21 mouse cellular contexts compared by ENCODE assay signal in genomic region chr16:97598046-97598445, GRCm38 (mm10). TPM values are rescaled to one million over a fixed set of nuclear protein-coding genes. Genes with fewer than 3 reads are reported as not detected.
DNase-seq lines count a peak whose midpoint lies in the region; ATAC-seq lines count a peak whose summit lies in the region.
"Had no signal": no experiment of that assay in that cellular context is flagged by ENCODE, and none has a peak within 500 bp of the region (broad histone marks: within the 10 kb centered on the region; RNA-seq: fewer than 3 reads in every experiment).

No protein-coding gene starts in this region.

- H3K4me1 ChIP-seq in kidney, embryonic 16.5 days (ENCODE audit: insufficient read depth, low read length) = peaks cover 7% of the 10 kb centered on the region; the same call in 1 of the 2 replicates
- H3K4me1 ChIP-seq: embryonic facial prominence, embryonic 10.5 days; embryonic facial prominence, embryonic 12.5 days; forebrain, embryonic 13.5 days; forebrain, embryonic 15.5 days had no signal

- H3K27ac ChIP-seq in kidney, embryonic 16.5 days (ENCODE audit: low read length) = no peak overlapping the region
- H3K27ac ChIP-seq: embryonic facial prominence, embryonic 10.5 days; embryonic facial prominence, embryonic 12.5 days; forebrain, embryonic 13.5 days; forebrain, embryonic 15.5 days had no signal

- no peaks in the 10 kb centered on the region for H3K36me3 ChIP-seq in kidney, embryonic 16.5 days (ENCODE audit: insufficient read depth, low read length)
- H3K36me3 ChIP-seq: embryonic facial prominence, embryonic 10.5 days; embryonic facial prominence, embryonic 12.5 days; forebrain, embryonic 15.5 days had no signal

- peak; percentile 83 for DNase-seq in kidney, adult 9 months
- DNase-seq in kidney, postnatal 4 days = no peak
- DNase-seq in kidney, postnatal 10 days = no peak
- peak; percentile 32 for DNase-seq in kidney, postnatal 14 days
- no peak for DNase-seq in kidney, adult 11 months
- no peak for DNase-seq in adrenal gland, adult 8-10 months
- DNase-seq: adrenal gland, adult 2 months; adrenal gland, postnatal 14 days; adrenal gland, postnatal 36 days; cerebellum, adult 11-12 months; cerebellum, adult 2 months; cerebellum, adult 9-10 months; cerebellum, postnatal 10 days; cerebellum, postnatal 25 days had no signal

- H3K9me3 ChIP-seq in kidney, embryonic 16.5 days (ENCODE audit: low read length) = no peaks in the 10 kb centered on the region
- H3K9me3 ChIP-seq: embryonic facial prominence, embryonic 10.5 days; embryonic facial prominence, embryonic 12.5 days; forebrain, embryonic 13.5 days; forebrain, embryonic 15.5 days had no signal

- no peak overlapping the region for H3K4me3 ChIP-seq in kidney, embryonic 16.5 days (ENCODE audit: low read length)
- H3K4me3 ChIP-seq: embryonic facial prominence, embryonic 10.5 days; embryonic facial prominence, embryonic 12.5 days; forebrain, embryonic 13.5 days; forebrain, embryonic 15.5 days had no signal

- ATAC-seq in kidney, embryonic 16.5 days (ENCODE audit: low FRiP score, low TSS enrichment) = peak; percentile 79
- ATAC-seq: forebrain, embryonic 13.5 days; forebrain, embryonic 15.5 days had no signal

- H3K27me3 ChIP-seq in kidney, embryonic 16.5 days (ENCODE audit: insufficient read depth, low read length) = no peaks in the 10 kb centered on the region
- H3K27me3 ChIP-seq: embryonic facial prominence, embryonic 12.5 days; forebrain, embryonic 13.5 days; forebrain, embryonic 15.5 days had no signal

- H3K9ac ChIP-seq in kidney, embryonic 16.5 days (replicated peaks; ENCODE audit: low read length) = no peak overlapping the region
- H3K9ac ChIP-seq: embryonic facial prominence, embryonic 12.5 days; forebrain, embryonic 13.5 days; forebrain, embryonic 15.5 days had no signal

- WGBS in kidney, embryonic 16.5 days = 79% methylated on average over 2 of the region's 2 CpGs

- H3K4me2 ChIP-seq in kidney, embryonic 16.5 days (replicated peaks; ENCODE audit: low read depth, low read length) = no peak overlapping the region
- H3K4me2 ChIP-seq: embryonic facial prominence, embryonic 12.5 days; forebrain, embryonic 13.5 days; forebrain, embryonic 15.5 days had no signal

RNA-seq across cellular contexts. Expression of gene Tmprss2, which starts 12.9 kb away (rescaled TPM):
- polyA plus RNA-seq in kidney, embryonic 16.5 days (2015; fragmentation: Nextera tagmentation; extraction: Ambion mirVana) = 51.3 and 58.8 TPM in 2 replicates
- under 1 TPM in 2 of 4 experiments, not detected in 2; 0.07 to 0.09 TPM for total RNA-seq in adrenal gland, adult 8-10 months (2022)
- total RNA-seq: adrenal gland, postnatal 36 days; MEL had no signal
- polyA plus RNA-seq: C2C12; forebrain, embryonic 13.5 days; forebrain, embryonic 15.5 days had no signal

Comparison
In these comparisons a context has a peak if more than half of its experiments do, and no peak if none do; other contexts are left out.
1. DNase-seq: peak in kidney, adult 9 months (single experiment) and kidney, postnatal 14 days (single experiment); none in kidney, postnatal 4 days (0 of 2), kidney, postnatal 10 days (single experiment), kidney, adult 11 months (single experiment) and adrenal gland, adult 8-10 months (single experiment).